Mouse (Mus musculus): ENCODE data around the gene Papln.

DNA sequence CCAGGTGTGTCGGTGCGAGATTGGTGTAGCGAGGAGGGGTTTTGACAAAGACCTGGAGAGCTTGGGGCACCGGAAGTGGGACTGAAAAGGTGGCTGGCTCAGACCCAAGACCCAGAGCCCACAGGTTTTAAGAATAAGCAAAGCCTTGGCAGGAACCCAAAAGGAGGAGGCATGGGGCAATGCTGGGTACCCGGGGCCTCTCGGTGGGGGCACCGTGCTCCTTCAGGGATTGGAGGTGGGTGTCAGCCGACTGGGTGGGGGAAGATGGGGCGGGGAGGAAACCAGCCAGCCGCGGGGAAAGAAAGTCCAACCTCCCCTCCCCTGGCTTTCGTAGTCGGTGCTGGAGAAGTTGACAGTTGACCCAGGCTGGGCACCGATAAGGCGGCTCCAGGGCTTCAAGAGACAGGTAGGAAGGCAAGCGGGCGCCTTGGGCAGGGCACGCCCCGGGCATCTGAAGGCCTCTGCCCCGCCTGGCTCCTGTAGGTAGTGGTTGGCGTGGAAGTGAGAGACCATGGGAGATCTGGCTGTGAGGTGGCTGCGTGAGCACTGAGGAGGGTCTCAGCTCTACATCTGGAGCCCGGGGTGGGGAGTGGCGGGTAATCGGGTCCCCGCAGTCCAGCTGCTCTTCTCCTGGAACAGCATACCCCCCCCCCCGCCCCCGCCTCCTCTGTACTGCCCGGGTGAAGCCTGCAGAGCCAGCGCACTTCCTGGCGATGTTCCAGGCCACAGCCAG lies at the start of gene Papln:
- TF ChIP-seq SIN3A (IDR thresholded peaks at IDR 0.05; ENCODE audit: low read length) (no peak), POLR2A (IDR thresholded peaks at IDR 0.05; ENCODE audit: low read depth, low read length) (no peak), CTCF (conservative IDR thresholded peaks at IDR 0.05 in 1 of 2, IDR thresholded peaks at IDR 0.05 in 1 of 2; ENCODE audit: low read depth in 2 of 2, low read length in 2 of 2) (no peak), NELFE (IDR thresholded peaks at IDR 0.05; ENCODE audit: low read depth, low read length) (no peak), MAX (IDR thresholded peaks at IDR 0.05; ENCODE audit: low read length) (no peak), EP300 (IDR thresholded peaks at IDR 0.05; ENCODE audit: low read length) (no peak), MXI1 (IDR thresholded peaks at IDR 0.05; ENCODE audit: low read depth, low read length) (no peak), ZC3H11A (IDR thresholded peaks at IDR 0.05; ENCODE audit: low read depth, low read length) (no peak), ETS1 (conservative IDR thresholded peaks at IDR 0.05; ENCODE audit: low read depth, low read length) (no peak), MEF2A (IDR thresholded peaks at IDR 0.05; ENCODE audit: borderline replicate concordance, low read depth, low read length) (no peak)

All from CH12.LX (cell line).